Mouse (Mus musculus) MN1 (cell line): ENCODE measurements around the gene Anp32a.
A peak's percentile ranks its signal among the peaks of the same experiment; 100 is the strongest.

Source experiments
- DNase-seq: peaks from one replicate; pipeline ENCODE4 v3.0.0-alpha.2; 2016; ENCODE audit warnings: low spot score

The Anp32a gene

DNA sequence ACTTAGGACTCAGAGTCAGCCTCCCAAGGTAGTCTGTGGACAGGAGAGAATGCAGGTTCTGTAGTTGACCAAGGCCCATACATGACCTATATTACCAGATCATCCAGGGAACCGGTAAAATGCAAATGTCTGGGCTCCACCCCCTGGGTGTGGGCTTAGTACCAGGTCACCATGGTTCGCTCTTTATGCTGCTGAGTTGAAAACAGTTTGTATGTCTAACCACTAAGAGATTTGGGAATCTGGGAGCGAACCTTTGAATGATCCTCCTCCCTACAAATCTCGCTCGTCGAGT, 5.2 kb downstream of the Anp32a start:
- no peak for DNase-seq

DNA sequence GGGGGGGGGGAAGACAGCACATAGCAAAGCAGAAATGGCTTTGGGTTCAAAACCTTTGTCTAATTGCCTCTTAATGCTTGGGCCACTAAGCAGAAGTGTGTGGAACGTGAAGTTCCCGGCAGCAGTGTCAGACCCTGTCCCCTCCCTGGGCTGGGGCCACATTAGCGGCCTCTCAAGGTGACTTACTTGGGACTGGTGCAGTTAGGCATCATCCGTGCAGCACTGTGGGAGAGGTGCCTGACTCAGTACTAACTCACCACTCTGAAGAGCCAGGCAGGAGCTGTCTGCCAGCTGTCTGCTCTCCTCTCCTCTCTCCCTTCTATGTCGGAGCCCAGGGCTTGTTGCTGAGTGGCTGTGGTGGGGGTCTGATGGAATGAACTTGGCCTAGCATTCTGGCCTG, 6.1 kb downstream of the Anp32a start:
- DNase-seq = no peak

DNA sequence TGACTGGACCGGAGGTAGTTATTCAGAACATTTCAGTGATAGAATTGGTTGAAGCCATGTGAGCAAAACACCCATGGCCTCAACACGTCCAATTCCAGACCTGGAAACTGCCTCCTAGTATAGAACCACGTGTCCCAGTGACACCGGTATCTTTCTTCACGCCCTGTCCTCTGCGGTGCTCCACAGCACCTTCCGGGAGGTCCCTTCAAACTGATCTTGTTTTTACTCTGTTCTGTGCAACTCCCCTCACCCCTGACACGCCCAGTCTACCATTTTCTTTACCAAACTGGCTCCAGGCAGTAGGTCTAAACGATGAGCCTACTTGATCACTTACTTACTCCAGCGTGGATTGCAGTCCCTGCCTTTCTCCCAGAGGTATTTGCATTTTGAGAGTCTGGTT, 7.0 kb downstream of the Anp32a start:
- no peak for DNase-seq

DNA sequence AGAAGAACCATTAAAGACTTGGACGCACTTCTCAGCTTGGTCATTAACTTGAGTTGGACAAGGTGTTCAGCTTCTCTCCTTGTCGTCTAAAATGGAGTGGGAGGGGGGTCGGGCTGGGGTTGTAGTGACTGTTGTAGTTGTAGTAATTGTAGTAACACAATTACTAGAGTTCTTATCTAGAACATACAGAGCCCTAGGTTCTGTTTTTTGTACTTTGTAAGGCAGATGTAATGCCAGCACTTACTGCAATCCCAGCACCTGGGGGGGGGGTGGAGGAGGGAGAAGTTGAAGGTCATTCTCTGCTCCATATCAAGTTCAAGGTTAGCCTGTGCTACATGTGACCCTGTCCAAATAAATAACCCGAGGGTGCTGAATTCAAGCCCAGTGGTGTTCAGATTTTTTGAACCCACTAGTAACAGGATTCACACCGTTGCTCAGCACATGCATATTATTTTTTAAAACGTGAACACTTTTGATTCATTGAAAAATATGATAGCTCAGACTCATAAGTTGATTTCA, 7.4 kb downstream of the Anp32a start:
- DNase-seq = no peak

DNA sequence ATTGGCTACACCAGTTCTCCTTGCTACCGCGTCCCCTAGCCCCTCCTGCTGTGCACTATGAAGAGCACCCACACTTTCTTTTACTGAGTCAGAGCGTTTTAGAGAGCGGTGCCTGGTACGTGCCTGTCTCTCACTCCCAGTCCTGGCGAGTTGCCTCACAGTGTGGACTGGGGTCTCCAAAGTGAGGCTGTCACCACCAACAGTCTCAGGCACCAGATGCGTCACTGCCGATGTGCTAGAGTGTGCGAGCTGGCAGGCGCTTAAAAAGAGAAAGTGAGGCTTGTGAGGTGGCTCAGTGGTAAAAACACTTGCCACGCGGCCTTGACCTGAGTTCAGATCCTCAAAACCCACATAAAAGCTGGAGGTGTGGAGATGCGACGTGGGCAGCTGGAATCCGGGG, 8.2 kb downstream of the Anp32a start:
- DNase-seq = no peak

DNA sequence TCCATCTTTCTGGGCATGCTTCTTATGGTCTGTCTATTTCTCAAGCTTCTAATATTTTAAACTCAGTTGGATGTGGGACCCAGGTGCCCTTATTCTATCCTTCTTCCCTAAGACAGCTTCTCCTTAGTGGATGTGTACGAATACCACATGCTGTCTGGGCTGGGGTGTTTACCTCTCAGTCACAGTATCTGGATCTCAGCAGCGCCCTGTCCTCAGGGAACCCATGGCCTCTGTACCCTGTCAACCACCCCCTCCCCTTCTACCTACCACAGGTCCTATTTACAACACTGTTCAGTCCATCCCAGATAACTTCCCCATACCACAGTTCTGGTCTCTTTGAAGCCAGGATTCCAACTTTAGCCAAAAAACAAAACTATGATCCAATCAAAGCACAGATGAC, 9.6 kb downstream of the Anp32a start:
- no peak for DNase-seq

DNA sequence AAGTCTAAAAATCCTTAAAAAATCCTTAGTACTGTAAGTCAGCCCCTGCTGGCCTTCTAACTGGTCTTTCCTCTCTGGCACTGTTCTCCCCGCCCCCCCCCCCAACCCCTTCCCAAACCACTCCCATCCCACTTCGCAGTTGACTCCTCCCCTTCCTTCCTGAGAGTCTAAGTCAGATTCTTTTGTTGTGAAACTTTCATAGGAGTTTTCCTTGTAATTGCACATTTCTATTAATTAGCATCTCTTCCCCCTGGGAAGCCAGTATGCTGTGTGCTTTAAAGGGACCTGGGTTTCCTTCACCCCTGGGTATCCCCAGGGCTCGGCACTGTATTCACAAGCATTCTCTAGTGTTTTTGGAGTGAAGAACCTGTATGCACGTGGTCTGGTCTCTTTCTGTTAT, 10.1 kb downstream of the Anp32a start:
- DNase-seq = no peak

DNA sequence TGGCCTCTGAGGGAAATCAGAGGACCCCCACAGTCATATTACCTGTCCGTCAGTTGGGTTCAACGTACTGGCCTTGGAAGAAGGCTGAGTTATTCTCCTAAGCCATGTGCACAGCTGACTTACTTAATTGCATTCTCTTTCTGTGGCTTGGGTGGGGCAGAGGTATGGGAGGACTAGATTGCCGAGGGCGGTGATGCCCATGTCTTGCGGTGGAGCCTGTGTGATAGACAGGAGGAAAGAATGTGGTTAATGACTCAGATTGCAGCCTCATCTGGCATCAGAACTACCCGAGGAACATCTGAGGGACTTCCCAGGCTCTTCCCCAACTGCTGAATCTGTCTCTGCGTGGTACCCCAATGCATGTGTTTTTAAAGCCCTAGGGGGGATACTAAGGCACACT, 12.7 kb downstream of the Anp32a start:
- peak; percentile 22 for DNase-seq

DNA sequence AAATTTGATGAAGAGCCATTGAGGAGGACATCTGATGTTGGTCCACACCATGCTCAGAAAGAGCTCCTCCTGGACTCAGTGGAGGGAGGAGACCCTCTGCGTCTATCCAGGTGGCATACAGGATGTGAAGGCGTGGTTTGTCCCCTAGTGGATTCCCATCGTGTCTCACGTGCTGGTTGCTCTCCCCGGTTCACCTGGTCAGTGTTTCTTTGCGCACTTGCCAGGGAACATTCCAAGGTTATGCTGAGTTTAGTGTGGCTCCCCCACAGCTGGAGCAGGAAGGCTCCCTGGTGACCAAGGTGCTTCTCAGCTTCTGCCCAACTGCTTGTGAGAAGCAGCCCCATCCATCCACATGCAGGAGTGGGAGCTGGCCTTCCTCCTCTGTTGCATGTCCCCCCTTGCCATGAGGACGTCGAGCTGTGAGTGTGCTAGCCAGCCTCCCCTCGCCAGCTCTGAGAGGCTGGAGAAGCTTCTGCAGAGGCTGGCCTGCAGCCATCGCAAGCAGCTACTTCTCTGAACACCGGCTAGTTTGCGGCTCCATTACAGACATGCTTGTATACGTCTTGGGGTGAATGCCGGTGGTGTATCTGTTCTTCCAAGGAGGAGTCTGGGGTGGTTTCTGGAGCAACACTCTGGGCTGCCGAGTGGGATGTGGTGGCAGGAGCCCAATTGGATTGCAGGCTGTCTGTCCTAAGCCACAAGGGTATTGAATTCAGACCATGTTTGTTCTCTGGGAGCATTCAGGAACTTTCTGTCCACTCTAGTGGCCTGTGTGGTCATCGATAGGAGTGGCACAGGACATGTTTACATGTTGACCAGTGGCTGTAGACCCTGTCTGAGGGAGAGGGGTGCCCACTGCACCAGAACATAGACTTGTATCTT, 14.0 kb downstream of the Anp32a start:
- DNase-seq = no peak

DNA sequence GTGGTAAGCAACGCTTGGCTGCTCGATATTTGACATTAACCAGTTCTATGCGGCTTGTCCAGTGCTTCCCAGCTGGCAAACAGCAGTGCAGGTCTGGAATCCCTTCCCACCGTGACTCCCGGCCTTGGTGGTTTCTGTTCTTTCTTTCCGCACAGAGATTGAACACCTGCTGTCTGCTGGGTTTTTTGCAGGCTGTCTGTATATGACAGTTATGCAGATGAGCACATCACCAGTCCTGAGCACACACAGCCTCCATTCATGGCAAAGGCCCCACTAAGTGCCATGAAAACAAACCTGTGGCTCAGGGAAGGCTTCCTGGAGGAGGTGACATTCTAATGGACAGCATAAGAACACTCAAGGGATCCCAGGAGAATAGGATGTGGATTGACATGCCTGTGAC, 14.7 kb downstream of the Anp32a start:
- DNase-seq = no peak

DNA sequence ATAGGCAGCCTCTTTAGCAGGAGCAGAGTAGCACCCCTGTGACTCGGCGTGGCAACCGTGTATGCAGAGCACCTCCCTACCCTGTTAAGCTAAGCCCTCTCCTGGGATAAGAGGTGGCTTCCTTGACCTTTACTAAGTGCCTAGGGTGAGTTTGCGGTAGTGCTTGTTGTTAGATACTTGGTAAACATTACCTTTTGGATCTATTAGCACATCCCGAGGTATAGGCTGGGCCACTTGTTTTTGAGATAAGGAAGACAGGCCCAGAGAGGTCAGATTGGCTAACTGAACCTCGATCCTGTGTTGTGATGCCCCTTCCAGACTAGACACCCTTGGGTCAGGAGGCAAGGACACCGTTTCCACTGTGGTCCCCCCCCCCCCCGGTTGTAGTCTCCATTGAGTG, 16.5 kb downstream of the Anp32a start:
- no peak for DNase-seq

DNA sequence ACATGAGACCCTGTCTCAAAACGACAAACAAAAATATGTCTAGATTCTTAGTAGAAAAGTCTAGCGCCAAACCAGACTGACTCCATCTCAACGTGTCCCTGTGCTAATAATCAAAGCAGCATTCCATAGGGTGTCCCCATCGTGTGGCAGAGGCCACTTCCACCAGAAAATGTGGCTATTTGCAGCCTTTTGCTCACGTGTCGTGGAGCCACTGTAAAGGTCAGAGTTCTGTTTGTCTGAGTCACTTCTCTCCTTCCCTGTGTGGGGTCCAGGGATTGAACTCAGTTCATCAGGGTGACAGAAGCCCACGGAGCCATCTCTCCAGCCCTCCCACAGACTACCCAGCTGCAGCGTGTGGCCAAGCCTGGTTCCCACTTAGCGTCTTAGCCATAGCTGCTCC, 17.8 kb downstream of the Anp32a start:
- no peak for DNase-seq

DNA sequence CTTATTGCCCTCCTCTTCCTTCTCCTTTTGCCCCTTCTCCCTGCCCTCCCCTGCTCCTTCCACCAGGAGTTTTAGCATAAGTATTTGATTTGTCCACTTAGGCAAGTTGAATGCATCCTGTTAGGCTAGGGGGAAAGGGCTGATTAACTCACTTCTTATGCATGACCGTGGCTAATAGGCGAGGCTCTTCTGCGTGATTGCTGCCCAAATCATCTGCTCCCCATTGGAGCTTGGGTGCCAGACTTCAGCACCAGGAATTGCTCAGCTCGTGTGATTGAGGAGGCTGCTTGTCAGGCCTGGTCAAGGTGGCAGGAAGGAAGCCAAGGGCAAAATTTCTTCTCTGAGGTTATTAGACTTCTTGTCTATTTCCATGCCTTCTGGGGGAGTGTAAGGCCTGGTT, 19.8 kb downstream of the Anp32a start:
- DNase-seq = no peak

DNA sequence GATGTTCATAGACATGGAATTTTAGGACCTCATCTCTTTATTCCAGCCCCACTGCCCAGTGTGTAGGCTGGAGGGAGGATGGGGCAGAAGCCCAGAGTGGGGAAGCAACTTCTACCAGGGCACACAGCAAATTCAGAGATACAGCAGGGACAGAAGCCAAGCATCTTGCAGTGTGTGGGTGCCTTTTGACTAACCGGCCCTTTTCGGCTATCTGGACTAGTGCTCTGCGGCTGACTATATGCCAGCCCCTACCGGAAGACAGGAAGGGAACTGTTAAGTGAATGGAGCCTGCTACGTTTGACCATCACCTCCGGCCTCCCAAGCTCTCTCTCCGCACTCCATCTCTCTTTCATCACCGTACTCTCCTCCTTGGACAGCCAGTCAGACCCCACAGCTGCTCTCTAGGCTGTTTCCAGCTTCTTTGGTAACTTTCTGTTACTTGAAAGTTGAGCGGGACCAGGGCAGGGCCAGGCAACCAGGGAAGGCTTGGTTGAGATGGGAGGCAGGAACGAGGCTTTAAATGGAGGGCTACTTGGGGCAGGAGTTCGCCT, 21.8 kb downstream of the Anp32a start:
- no peak for DNase-seq

DNA sequence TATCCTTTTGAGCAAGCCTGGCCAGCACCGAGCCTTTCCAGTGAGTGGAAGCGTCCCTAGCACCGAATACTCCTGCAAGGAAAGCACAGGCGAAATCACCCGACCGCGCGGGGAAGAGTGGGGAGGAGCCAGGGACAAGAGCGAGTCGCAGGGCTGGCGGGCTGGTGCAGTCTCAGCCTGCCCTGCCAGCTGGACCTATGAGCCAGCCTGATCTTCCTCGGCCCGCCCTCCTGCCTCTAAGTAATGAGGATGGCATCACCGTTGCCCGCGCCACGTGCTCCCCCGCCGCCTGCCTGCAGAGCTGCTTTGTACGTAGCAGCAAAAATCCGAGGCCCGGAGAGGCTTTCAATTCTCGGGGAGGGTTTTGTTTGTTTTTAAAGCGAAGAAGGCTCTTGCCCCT, 22.5 kb downstream of the Anp32a start:
- peak; percentile 94 for DNase-seq

DNA sequence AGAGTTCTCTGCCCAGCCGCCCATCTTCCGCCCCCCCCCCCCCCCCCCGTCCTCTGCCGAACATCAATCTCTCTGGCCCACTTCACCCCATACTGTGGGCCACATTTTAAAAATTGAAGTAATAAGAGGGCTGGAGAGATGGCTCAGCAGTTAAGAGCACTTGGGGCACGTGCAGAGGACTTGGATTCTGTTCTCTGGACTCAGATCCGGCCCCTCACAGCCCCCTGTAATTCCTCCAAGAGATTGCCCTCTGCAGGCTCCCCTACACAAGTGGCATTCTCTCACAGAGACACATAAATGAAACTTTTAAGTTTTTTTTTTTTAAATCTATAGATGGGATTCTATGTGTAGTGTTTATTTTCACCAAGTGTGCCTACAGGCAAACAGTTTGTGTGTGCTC, 23.1 kb downstream of the Anp32a start:
- no peak for DNase-seq

DNA sequence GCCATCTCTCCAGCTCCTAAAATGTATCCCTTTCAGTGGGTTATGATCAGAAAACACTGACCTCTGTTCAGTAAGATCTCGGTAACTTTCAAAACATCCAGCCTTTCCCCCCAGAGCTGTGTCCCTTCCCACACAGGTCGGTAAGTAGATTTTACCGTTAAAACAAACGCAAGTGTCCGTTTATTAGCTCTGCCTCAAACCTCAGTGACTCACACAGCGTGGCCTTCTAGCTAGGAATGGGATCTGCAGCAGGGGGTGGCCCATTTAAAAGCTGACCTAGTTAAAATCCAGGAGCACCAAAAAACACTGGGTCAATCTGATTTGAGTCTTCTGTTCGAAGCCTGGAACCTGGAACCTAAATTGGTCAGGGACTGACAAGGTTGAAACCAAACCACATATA, 23.7 kb downstream of the Anp32a start:
- peak; percentile 53 for DNase-seq

DNA sequence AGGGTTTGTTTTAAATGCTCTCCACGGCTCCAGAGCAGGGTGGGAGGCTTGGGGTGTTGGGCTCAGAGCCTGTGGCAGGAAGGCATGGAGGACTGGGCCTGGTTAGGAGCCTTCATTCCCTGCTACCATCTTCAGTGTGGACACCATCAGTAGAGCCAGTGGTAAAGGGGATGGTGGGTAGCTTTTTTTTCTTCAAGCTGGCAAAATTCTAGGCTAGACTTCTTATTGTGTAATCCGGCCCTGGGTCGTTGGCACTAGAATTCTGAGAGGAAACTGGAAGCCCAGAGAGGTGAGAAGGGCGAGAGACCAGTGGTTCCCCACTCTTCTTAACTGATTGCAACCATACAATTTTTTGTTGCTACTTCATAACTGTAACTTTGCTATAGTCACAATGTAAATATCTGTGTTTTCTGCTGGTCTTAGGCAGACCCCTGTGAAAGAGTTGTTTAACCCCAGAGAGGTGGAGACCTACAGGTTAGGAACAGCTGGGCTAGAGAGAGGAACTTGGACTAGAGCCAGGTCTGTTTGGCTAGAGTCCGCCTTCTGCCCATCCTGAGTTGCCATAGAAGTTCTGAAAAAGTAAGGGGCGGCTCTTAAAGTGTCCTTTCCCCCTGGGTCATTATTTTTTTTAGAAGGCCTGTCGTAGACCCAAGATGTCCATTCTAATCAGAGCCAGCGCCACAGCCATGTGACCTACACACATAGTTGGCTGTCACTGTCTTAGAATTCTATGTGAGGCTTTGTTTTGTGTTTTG, 24.4 kb downstream of the Anp32a start:
- DNase-seq = no peak

DNA sequence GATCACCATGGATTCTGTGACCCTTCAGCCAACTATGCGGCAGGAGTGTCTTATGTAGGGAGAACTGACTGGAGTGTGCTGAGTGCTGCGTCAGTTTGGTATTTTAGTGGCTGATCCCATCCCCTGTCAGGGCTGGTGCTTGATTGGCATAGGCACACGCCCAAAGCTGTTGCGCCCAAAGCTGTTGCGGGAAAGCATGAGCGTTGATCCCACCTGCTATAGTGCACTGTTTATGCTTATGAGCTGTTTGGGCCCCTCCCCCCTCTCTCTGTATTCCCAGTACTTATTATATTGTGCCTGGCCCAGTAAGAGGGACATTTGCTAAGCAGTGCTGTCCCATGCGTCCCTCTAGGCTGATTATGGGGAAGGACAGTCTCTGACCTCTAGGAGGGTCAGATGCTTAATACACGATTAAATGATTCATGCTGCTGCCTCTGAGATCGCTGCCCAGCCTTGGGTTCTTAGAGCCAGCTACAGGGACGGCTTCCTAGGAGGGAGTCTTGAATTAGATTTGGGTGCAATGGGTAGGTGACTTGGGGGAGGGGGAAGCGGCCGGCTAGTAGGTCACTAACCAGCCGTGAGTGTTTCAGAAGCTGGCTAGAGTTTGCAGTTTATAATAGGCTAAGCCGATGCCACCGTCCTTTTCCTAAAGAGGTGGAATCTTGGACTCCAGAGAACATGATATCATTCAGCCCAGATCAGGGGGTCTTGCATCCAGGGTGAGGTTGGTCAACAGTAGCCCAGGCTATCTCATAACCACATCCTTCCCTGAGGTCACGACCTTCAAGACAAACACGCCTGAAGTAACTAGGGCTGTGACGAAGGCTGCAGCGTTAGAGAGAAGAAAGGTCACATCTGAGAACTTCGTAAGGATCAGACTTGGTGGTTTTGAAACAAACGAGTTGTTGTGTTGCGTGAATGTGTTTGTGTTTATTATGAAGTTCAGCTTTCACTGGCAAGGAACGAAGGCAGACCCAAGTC, 25.7 kb downstream of the Anp32a start:
- DNase-seq = peak; percentile 40

DNA sequence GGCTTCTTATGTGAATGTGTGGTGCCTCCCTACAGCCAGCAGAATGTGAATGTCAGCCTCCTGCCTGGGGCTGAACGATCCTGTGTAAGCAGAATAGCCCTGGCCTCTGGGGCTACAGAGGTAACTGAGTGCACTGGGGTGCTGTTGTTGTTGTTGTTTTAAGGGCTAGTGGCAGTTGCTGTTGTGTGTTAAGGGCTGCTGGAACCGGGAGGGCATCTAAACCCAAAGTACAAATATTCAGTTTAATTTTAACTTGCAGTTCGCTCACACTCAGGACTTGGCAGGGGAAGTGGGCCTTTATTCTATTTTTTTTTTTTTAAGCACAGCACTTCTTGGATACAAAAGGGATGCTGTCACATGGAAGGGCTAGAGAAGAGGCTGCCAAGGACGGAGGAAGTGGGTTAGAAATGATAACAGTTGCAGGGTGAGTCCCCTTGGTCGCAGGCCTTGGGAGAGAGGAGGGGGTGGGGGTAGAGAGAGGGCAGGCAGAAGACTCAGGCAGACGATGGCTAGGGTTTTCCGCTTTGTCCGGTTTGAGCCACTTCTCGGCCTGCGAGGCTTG, 26.5 kb downstream of the Anp32a start:
- no peak for DNase-seq

DNA sequence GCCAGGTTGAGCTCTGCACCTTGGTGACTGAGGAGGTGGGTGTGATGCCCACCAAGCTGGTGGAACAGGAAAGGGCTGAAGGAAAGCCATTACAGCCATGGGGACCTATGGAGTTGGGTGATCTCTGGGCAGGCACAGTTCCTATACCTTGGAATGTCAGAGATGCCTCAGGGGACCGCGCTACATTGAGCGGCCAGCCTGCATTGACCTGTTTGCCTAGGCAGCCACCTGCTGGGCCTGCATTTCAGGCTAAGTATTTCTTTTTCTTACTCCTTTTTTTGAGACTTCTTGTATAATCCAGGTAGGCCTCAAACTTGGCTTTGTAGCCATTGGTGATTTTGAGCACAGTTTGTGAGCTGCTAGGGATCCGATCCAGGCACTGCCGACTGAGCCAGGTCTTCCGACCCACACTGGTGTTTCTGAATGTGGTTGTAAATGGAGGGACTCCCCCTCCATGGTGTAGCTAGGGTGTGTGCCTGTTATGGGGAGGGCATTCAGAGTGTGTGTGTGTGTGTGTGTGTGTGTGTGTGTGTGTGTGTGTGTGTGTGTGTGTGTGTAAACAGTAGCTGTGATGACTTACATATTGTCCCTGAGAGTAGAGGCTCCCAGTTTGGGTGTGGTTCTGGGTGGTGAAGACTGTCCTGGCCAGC, 27.3 kb downstream of the Anp32a start:
- no peak for DNase-seq
